Mouse (Mus musculus): ENCODE data around the gene Tmem97. TPM values are rescaled to one million over a fixed set of nuclear protein-coding genes. Genes with fewer than 3 reads are reported as not detected.
"Not testable (repeated sequence)": the region's sequence is repeated elsewhere in the genome, so short reads cannot be mapped to it uniquely, and the experiment has no call there.

The Tmem97 gene
- polyA plus RNA-seq, 1 experiment from 2014 or later, result 30.4 TPM

GRCm38 (mm10) chr11:78547718-78548460 is 2.7 kb downstream of the Tmem97 start:
- no peaks in the 10 kb centered on the region for H3K9me3 ChIP-seq
- 89% methylated on average over 2 of the region's 2 CpGs for whole genome bisulfite sequencing
- no peak overlapping the region for H3K9ac ChIP-seq (replicated peaks)
- ATAC-seq (replicated peaks), result no peak
- peaks cover 12% of the 10 kb centered on the region for H3K36me3 ChIP-seq
- no peak overlapping the region for H3K4me2 ChIP-seq (replicated peaks)
- H3K4me3 ChIP-seq, result no peak overlapping the region
- H3K27ac ChIP-seq (replicated peaks), result no peak overlapping the region
- H3K27me3 ChIP-seq, result no peaks in the 10 kb centered on the region
- H3K4me1 ChIP-seq, result peaks cover 24% of the 10 kb centered on the region

GRCm38 (mm10) chr11:78545181-78545580 is 5.4 kb downstream of the Tmem97 start:
- H3K4me3 ChIP-seq, result no peak overlapping the region
- ATAC-seq (replicated peaks), result no peak
- WGBS, result 61% methylated on average over 8 of the region's 8 CpGs
- H3K4me2 ChIP-seq (replicated peaks), result no peak overlapping the region
- H3K36me3 ChIP-seq, result peaks cover 28% of the 10 kb centered on the region
- peaks cover 20% of the 10 kb centered on the region for H3K4me1 ChIP-seq
- no peak overlapping the region for H3K27ac ChIP-seq (replicated peaks)
- H3K9me3 ChIP-seq, result no peaks in the 10 kb centered on the region
- no peak overlapping the region for H3K9ac ChIP-seq (replicated peaks)
- no peaks in the 10 kb centered on the region for H3K27me3 ChIP-seq

DNA sequence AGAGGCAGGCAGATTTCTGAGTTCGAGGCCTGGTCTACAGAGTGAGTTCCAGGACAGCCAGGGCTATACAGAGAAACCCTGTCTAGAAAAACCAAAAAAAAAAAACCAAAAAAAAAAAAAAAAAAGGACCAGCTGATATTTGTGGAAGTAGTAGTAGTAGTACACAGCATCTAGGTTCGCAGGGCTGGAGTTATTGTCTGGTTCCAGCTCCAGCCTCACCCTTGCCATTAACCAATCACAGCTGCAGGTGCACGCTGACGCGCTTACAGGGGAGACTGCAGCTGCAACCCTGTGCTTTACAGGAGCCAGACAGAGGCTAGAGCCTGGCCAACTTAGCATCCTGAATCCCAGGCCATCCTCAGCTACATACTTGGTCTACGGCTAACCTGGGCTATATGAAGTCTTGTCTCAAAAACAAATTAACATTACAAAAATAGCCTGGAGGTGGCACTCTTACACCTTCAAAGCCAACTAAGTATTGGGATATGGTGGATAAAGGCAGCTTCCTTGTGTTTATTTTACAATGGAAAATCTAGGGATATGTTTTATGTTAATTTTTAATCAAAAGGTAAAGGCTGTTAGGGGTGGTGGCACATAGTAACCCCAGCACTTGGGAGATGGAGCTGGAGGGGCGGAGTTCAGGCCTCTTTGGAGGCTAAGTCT is 6.0 kb downstream of the Tmem97 start:
- 92% methylated on average over 7 of the region's 7 CpGs for WGBS
- Histone ChIP-seq H3K9me3 (no peaks in the 10 kb centered on the region), H3K27me3 (no peaks in the 10 kb centered on the region), H3K4me1 (peaks cover 14% of the 10 kb centered on the region), H3K9ac (replicated peaks) (no peak overlapping the region), H3K4me2 (replicated peaks) (no peak overlapping the region), H3K36me3 (peaks cover 34% of the 10 kb centered on the region), H3K4me3 (no peak overlapping the region), H3K27ac (replicated peaks) (no peak overlapping the region)
- no peak for ATAC-seq (replicated peaks)

DNA sequence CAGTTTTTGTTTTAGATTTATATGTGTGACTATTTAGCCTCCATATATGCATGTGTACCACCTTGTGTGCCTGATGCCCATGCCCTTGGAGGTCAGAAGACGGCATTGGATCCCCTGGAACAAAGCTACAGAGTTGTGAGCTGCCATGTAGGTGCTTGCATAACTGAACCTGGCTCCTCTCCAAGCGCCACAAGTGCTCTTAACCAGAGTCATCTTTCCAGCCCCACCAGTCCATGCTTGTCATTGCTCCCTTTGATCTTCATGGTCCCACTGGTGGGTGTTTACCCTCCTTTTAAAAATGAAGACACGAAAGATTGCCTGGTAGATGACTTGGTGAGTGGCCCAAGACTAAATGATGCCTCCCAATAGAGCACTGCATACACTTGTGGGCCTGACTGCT is 10.2 kb downstream of the Tmem97 start:
- Histone ChIP-seq H3K4me2 (replicated peaks) (no peak overlapping the region), H3K27me3 (no peaks in the 10 kb centered on the region), H3K36me3 (peaks cover 44% of the 10 kb centered on the region), H3K4me1 (peaks cover 14% of the 10 kb centered on the region), H3K4me3 (no peak overlapping the region), H3K9ac (replicated peaks) (no peak overlapping the region), H3K9me3 (no peaks in the 10 kb centered on the region), H3K27ac (replicated peaks) (no peak overlapping the region)
- no peak for ATAC-seq (replicated peaks)
- WGBS, result 90% methylated on average over 3 of the region's 3 CpGs

DNA sequence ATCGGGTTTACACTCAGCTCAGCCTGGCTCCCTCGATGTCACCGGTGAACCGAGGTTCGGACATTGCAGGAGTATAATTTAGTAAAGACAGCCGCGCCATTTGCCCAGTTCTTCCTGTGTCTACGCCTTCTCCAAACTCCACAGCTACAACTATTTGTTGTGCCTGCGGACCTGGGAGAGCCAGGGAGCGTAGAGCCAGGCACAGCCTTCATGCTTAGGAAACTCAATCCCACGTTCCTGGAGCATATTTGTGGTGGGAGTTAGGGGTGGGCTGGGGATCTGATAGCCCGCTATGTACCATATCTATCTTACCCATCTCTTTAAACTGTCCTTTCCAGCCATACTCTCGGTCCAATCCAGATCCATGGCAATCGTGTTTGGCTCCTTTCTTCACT is 13.9 kb downstream of the Tmem97 start:
- H3K36me3 ChIP-seq, result peaks cover 28% of the 10 kb centered on the region
- peaks cover 27% of the 10 kb centered on the region for H3K4me1 ChIP-seq
- H3K9ac ChIP-seq (replicated peaks), result peak overlapping the region; percentile 76
- H3K4me2 ChIP-seq (replicated peaks), result peak overlapping the region; percentile 71
- 4% methylated on average over 14 of the region's 14 CpGs for WGBS
- no peak; the same call in 1 of the 2 replicates for ATAC-seq (replicated peaks)
- H3K27me3 ChIP-seq, result no peaks in the 10 kb centered on the region
- peak overlapping the region; percentile 55 for H3K4me3 ChIP-seq
- H3K27ac ChIP-seq (replicated peaks), result peak overlapping the region; percentile 81
- H3K9me3 ChIP-seq, result no peaks in the 10 kb centered on the region

DNA sequence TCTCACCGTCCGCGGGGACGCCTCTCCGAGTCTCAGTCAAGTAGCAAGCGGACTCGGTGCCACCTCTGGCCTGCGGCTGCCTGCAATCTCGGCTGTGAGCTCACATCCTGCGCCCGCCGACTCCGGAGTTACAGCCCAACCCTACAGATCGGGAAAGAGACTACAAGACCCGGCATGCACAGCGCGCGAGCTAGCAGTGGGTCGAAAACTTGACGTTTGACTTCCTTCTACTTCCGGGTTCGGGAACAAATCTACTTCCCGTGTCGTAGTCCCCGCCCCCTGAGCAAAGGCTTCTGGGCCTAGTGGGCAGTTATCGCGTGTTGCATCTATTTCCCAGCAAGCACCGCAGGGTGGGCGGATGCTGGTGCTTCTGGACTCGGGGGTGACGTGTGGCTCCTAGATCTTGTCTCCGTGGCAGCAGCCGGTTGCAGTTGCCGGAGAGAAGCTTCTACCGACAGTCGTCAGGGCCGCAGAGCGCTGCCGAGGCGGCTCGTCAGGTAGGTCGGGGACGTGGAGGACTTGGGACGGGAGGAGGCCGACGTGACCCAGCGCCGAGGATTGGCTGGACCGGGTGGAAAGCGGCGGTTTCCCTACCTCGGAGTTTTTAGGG is 14.4 kb downstream of the Tmem97 start, which contains the start of the genes Tnfaip1 and Ift20:
Gene Tnfaip1, minus strand, starts transcription at position 253 of the 610 bp plus-strand sequence.
Gene Ift20, plus strand, starts transcription at position 282 of the 610 bp plus-strand sequence.
- no peaks in the 10 kb centered on the region for H3K9me3 ChIP-seq
- peak within 1 kb of the TSS; percentile 92 for H3K27ac ChIP-seq (replicated peaks)
- WGBS, result under 1% methylated on average over 52 of the region's 52 CpGs
- no peaks in the 10 kb centered on the region for H3K27me3 ChIP-seq
- H3K4me1 ChIP-seq, result peaks cover 27% of the 10 kb centered on the region
- peak within 1 kb of the TSS; percentile 76 for H3K9ac ChIP-seq (replicated peaks)
- peak within 1 kb of the TSS; percentile 55 for H3K4me3 ChIP-seq
- H3K4me2 ChIP-seq (replicated peaks), result peak within 1 kb of the TSS; percentile 71
- ATAC-seq (replicated peaks), result peak; percentile 99
- peaks cover 25% of the 10 kb centered on the region for H3K36me3 ChIP-seq

- H3K4me3 ChIP-seq, result peak overlapping the region; percentile 55
- H3K4me1 ChIP-seq, result peaks cover 27% of the 10 kb centered on the region
- peak overlapping the region; percentile 71 for H3K4me2 ChIP-seq (replicated peaks)
- peak; percentile 27; the same call in 1 of the 2 replicates for ATAC-seq (replicated peaks)
- H3K9me3 ChIP-seq, result no peaks in the 10 kb centered on the region
- H3K27ac ChIP-seq (replicated peaks), result peak overlapping the region; percentile 92
- peaks cover 21% of the 10 kb centered on the region for H3K36me3 ChIP-seq
- no peaks in the 10 kb centered on the region for H3K27me3 ChIP-seq
- WGBS, result 0% methylated on average over 23 of the region's 23 CpGs
- H3K9ac ChIP-seq (replicated peaks), result peak overlapping the region; percentile 76
Measured at GRCm38 (mm10) chr11:78535376-78536079, 15.0 kb downstream of the Tmem97 start.

DNA sequence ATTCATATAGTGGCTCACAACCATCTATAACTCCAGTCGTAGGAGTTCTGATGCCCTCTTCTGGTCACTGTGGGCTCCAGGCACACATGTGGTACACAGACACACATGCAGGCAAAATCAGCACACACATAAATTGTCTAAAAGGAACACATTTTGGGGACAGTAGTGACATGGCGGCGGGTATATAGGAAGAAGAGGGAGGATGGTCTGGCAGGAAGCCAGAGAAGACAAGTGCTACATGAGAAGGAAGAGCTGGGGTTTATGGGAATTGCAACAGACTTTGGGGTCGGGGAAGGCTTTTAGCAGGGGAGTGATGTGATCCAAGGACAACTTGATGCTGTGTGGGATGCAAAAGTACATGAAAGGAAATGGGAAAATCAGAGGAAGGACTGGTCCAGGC is 16.1 kb downstream of the Tmem97 start:
- Histone ChIP-seq H3K27ac (replicated peaks) (0 out of 2 replicates have a peak overlapping the region, but pooled peaks have one; percentile 92), H3K4me1 (peaks cover 27% of the 10 kb centered on the region), H3K9me3 (no peaks in the 10 kb centered on the region), H3K4me2 (replicated peaks) (peak overlapping the region; percentile 71), H3K9ac (replicated peaks) (no peak overlapping the region), H3K4me3 (peak overlapping the region; percentile 55; the same call in 1 of the 2 replicates), H3K27me3 (no peaks in the 10 kb centered on the region), H3K36me3 (peaks cover 18% of the 10 kb centered on the region)
- ATAC-seq (replicated peaks), result no peak
- WGBS, result 84% methylated on average over 4 of the region's 4 CpGs

GRCm38 (mm10) chr11:78531515-78531914 is 19.1 kb downstream of the Tmem97 start:
- not testable (repeated sequence) for H3K9me3 ChIP-seq; H3K4me2 ChIP-seq (replicated peaks); H3K4me3 ChIP-seq; H3K27me3 ChIP-seq; ATAC-seq (replicated peaks); H3K9ac ChIP-seq (replicated peaks)
- Histone ChIP-seq H3K4me1 (peaks cover 13% of the 10 kb centered on the region), H3K36me3 (peaks cover 33% of the 10 kb centered on the region), H3K27ac (replicated peaks) (0 out of 2 replicates have a peak overlapping the region, but pooled peaks have one; percentile 21)
- WGBS, result 92% methylated on average over 10 of the region's 10 CpGs

DNA sequence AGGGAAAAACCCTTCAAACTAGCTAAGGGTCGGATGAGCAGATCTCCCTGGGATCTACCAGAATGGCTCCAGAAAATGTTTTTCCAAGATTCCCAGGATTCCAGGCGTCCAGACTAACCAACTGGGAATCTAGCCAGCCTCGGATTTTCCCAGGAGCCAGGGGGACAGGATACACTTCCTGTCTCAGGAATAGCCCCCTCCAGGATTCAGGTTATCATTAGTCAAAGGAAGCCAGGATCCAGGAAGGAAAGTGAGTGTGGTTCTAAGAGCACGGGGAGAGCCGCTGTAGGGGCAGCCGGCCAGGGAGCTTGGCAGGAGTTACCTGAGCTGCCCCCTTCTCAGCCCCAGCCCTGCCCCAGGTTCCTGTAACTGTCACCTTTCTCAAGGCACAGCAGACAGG is 19.5 kb downstream of the Tmem97 start:
- Histone ChIP-seq H3K9ac (replicated peaks) (no peak overlapping the region), H3K4me1 (peaks cover 13% of the 10 kb centered on the region), H3K27me3 (no peaks in the 10 kb centered on the region), H3K4me2 (replicated peaks) (no peak overlapping the region), H3K36me3 (peaks cover 38% of the 10 kb centered on the region), H3K27ac (replicated peaks) (0 out of 2 replicates have a peak overlapping the region, but pooled peaks have one; percentile 21), H3K9me3 (no peaks in the 10 kb centered on the region), H3K4me3 (no peak overlapping the region)
- WGBS, result 86% methylated on average over 6 of the region's 6 CpGs
- ATAC-seq (replicated peaks), result no peak

DNA sequence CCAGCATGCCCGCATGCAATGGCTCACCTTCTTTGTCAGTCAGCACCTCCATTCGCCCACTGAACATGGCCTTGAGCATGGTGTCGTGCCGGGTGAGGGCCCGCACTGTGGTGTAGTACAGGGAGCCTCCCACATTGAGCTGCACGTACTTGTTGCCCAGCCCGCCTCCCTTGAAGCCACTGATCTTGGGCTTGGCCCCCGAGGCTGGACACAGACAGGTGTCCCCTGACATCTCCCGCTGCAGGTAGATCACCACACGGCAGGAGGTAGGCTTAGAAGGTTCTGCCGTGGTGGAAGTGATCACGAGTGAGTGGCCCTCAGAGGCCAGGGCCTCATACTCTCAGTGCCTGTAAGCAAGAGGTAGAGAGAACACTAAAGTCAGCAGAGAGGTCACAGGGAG is 20.6 kb downstream of the Tmem97 start:
- Histone ChIP-seq H3K36me3 (peaks cover 48% of the 10 kb centered on the region), H3K9ac (replicated peaks) (no peak overlapping the region), H3K4me1 (peaks cover 9% of the 10 kb centered on the region), H3K4me2 (replicated peaks) (no peak overlapping the region), H3K27ac (replicated peaks) (no peak overlapping the region), H3K9me3 (no peaks in the 10 kb centered on the region), H3K27me3 (no peaks in the 10 kb centered on the region), H3K4me3 (no peak overlapping the region)
- WGBS, result 90% methylated on average over 12 of the region's 12 CpGs
- ATAC-seq (replicated peaks), result no peak
